Mouse (Mus musculus) kidney, adult 8-10 months (tissue): ENCODE results near the gene Luc7l.
A peak's percentile ranks its signal among the peaks of the same experiment; 100 is the strongest.
"Not testable (repeated sequence)": the region's sequence is repeated elsewhere in the genome, so short reads cannot be mapped to it uniquely, and the experiment has no call there.

Experiments
- DNase-seq, 2 experiments: peaks; one replicate each; pipeline ENCODE4 v3.0.0; 2022

Gene Luc7l

DNA sequence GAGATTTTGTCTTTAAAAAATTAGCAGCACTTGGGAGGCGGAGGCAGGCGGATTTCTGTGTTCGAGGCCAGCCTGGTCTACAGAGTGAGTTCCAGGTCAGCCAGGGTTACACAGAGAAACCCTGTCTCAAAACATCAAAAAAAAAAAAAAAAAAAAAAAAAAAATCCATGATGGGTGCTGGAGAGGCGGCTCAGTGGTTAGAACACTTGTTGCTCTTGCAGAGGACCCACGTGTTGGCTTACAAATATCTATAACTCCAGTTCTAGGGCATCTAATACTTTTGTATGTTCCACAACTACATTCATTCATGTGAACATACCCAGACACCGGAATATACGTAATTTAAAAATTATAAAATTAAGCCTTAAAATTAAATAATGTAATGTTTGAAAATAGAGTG lies 2.6 kb downstream of the Luc7l start:
- DNase-seq, result no peak

DNA sequence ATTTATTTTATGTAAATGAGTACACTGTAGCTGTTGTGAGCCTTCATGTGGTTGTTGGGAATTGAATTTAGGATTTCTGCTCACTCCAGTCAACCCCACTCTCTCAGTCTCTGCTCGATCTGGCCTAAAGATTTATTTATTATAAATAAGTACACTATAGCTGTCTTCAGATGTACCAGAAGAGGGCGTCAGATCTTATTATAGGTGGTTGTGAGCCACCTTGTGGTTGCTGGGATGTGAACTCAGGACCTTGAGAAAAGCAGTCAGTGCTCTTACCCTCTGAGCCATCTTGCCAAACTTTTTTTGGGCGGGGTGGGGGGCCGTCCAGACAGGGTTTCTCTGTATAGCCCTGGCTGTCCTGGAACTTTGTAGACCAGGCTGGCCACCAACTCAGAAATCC lies 9.1 kb downstream of the Luc7l start:
- DNase-seq, result no peak

DNA sequence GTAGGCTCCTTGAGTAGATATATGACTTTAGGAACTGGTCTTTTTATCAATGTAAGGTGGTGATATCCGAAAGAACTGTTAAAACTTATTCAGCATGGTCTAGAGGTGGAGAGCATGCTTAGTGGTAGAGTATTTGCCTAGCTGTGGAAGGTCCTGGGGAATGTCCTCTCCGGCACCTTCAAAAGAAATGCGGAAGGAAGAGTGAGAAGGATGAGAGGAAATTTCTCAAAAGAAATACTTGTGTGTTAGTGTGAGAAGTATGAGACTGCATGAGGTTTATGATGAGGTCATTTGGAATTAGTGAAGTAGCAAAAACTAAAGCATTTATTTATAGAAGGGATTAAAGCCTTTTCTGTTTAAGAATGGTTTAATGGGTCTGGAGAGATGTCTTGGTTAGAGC lies 9.7 kb downstream of the Luc7l start:
- DNase-seq, result no peak

- DNase-seq, result no peak
Observed at GRCm38 (mm10) chr17:26268851-26269250, 16.2 kb downstream of the Luc7l start.

- DNase-seq, result not testable (repeated sequence)
Observed at GRCm38 (mm10) chr17:26269577-26269976, 16.9 kb downstream of the Luc7l start.

DNA sequence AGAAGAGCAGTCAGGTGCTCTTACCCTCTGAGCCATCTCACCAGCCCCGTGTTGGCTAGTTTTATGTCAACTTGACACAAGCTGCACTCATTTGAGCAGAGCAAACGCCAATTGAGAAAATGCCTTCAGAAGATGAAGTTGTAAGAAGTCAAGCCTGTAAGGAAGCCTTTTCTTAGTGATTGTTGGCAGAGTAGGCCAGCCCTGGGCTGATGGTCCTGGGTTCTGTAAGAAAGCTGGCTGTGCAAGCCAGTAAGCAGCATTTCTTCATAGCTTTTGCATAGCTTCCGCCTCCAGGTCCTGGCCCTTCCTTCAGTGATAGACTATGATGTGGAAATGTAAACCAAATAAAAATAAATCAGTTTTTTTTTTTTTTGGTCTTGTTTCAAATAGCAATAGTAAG lies 19.9 kb downstream of the Luc7l start:
- no peak for DNase-seq

DNA sequence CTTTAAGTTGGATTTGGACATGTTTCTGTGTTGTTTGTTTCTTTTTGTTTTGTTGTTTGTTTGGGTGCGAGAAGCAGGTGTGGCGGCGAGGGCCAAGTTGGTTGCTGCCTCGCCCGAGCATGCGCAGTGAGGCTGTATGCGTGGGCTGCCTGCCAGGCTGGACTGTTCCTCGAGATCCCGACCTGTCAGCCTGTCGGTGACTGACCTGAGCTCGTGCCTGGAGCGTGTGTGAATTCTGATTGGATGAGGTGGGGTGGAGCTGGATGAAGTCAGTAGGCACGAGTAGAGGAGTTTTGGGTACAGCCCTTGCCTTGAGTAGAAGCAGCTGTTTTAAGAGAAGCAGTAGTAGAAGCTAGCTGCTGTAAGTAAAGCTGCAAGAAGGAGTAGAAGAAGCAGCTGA lies 23.2 kb downstream of the Luc7l start:
- peak; percentile 12 to 44 for DNase-seq

DNA sequence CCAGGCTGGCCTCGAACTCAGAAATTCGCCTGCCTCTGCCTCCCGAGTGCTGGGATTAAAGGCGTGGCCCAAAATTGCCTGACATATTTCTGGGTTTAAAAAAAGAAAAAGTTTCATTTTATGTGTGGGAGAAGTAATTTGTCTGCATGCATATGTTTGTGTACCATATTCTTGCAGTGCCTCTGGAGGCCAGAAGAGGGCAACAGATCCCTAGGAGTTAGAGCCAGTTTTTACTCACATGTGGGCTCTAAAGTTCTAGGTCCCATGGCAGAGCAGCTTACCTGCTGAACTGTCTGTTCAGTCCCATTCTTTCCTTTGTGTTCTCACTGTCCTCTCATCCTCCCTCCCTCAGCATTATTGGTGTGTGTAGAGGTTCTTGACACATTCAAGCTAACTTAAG lies 24.0 kb downstream of the Luc7l start:
- DNase-seq, result peak in 1 of 2 experiments; percentile 53

GRCm38 (mm10) chr17:26286199-26286955 lies 33.7 kb downstream of the Luc7l start:
- no peak for DNase-seq

GRCm38 (mm10) chr17:26289475-26289874 lies 36.8 kb downstream of the Luc7l start:
- DNase-seq, result no peak

GRCm38 (mm10) chr17:26298318-26298717 lies 45.6 kb downstream of the Luc7l start:
- not testable (repeated sequence) for DNase-seq

DNA sequence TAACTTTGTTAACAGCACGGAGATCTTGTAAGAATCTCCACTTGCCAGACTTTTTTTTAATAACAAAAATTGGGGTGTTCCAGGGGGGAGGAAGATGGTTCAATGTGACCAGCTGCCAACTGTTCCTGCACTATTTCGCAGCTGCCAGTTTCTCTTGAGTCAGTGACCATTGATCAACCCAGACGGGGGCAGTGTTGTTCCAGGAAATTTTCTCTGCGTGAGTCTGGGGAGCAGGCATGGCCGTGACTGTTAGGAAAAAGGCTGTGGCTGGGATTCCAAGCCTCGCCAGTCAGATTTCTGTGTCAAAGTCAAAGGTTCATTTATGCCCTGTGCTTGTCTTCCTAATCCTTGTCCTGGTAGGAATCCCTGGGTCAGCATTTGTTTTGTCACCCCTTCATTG lies 61.6 kb downstream of the Luc7l start:
- DNase-seq, result peak; percentile 79 to 89

DNA sequence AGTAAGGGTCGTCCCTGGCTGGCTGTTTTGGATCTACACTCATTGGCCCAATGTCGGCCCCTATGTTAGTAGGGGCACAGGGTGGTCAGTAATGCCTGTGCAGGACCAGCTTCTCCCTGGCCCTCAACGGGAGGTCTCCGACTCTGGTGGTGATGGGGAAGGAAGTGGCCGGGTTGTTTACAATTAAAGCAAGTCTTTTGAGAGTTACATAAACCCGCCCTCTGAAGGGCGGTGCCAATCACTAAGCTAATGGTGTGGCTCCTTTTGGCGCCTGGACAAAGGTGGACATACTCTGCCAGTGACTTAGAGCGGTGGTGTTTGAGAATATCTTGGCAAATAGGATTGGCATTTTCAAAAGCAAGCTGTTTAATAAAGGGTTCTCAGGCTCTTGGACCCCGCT lies 62.8 kb downstream of the Luc7l start:
- peak; percentile 44 to 54 for DNase-seq

DNA sequence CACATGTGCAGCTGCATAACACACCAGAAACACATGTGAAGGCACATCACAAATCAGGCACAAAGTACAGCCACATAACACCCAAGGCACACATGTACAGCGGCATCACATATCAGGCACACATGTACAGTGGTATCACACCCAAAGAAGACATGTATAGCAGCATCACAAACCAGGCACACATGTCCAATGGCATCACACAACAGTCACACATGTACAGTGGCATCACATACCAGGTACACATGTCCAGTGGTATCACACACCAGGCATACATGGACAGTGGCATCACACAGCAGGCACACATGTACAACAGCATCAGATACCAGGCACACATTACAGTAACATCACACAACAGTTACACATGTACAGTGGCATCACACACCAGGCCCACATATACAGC lies 65.7 kb downstream of the Luc7l start:
- DNase-seq, result no peak
